Mouse (Mus musculus) cortical plate, adult 2 months (tissue): ENCODE results near the gene Papola. TPM values are rescaled to one million over a fixed set of nuclear protein-coding genes. Genes with fewer than 3 reads are reported as not detected.
A peak's percentile ranks its signal among the peaks of the same experiment; 100 is the strongest.
"Not testable (repeated sequence)": the region's sequence is repeated elsewhere in the genome, so short reads cannot be mapped to it uniquely, and the experiment has no call there.

ENCODE experiments used
- H3K27ac ChIP-seq: fragments of 200-500 bp; 2 replicates; pipeline ENCODE4 v1.5.1; 2012; ENCODE audit warnings: low read length, control low read depth, inconsistent platforms; ENCODE audit not compliant: insufficient read depth
- H3K4me1 ChIP-seq: fragments of 200-500 bp; 2 replicates; pipeline ENCODE4 v1.6.1; 2011; ENCODE audit warnings: low read length; ENCODE audit not compliant: control insufficient read depth, insufficient read depth
- H3K4me3 ChIP-seq: fragments of 200-500 bp; 2 replicates; pipeline ENCODE4 v1.5.1; 2011; ENCODE audit warnings: mild to moderate bottlenecking, low read length, control low read depth; ENCODE audit not compliant: insufficient read depth
- CTCF ChIP-seq: fragments of 200-500 bp; IDR thresholded peaks from 2 replicates; pipeline ENCODE4 v1.5.1; 2011; ENCODE audit warnings: mild to moderate bottlenecking, control low read depth, low read length; ENCODE audit not compliant: insufficient read depth; ENCODE audit errors: extremely low read depth
- POLR2A ChIP-seq: fragments of 200-500 bp; IDR thresholded peaks from 2 replicates; pipeline ENCODE4 v1.6.1; 2011; ENCODE audit warnings: mild to moderate bottlenecking, low read length, control low read depth; ENCODE audit not compliant: insufficient read depth; ENCODE audit errors: extremely low read depth
- polyA plus RNA-seq: library from polyadenylated mRNA; depleted of rRNA; stranded (reverse); fragments of >200 nt; gene quantifications from 2 replicates; pipeline ENCODE4 v1.2.3, GENCODE M21; 2012

The Papola gene
- polyA plus RNA-seq, 1 experiment: 105 TPM

GRCm38 (mm10) chr12:105825266-105825665, 40.8 kb downstream of the Papola start:
- no peak overlapping the region for H3K4me3 ChIP-seq
- TF ChIP-seq CTCF (no peak), POLR2A (no peak)
- H3K4me1 ChIP-seq: peaks cover 3% of the 10 kb centered on the region; the same call in 1 of the 2 replicates
- H3K27ac ChIP-seq: no peak overlapping the region

GRCm38 (mm10) chr12:105832541-105832940, 48.0 kb downstream of the Papola start:
- no peak for TF ChIP-seq POLR2A
- no peak for TF ChIP-seq CTCF
- Histone ChIP-seq H3K27ac (peak overlapping the region; percentile 3; the same call in 1 of the 2 replicates), H3K4me3 (no peak overlapping the region), H3K4me1 (peaks cover 9% of the 10 kb centered on the region)

- no peak for TF ChIP-seq POLR2A
- no peak for TF ChIP-seq CTCF
- peaks cover 9% of the 10 kb centered on the region for H3K4me1 ChIP-seq
- H3K4me3 ChIP-seq: no peak overlapping the region
- H3K27ac ChIP-seq: peak overlapping the region; percentile 50; the same call in 1 of the 2 replicates
Measured at GRCm38 (mm10) chr12:105834926-105835325, 50.4 kb downstream of the Papola start.

GRCm38 (mm10) chr12:105835571-105835970, 51.1 kb downstream of the Papola start:
- no peak overlapping the region for H3K4me3 ChIP-seq
- TF ChIP-seq CTCF (no peak), POLR2A (no peak)
- H3K4me1 ChIP-seq: peaks cover 9% of the 10 kb centered on the region
- no peak overlapping the region for H3K27ac ChIP-seq

- TF ChIP-seq CTCF: peak; percentile 64
- TF ChIP-seq POLR2A: no peak
- Histone ChIP-seq H3K4me3 (no peak overlapping the region), H3K4me1 (peaks cover 9% of the 10 kb centered on the region), H3K27ac (no peak overlapping the region)
Measured at GRCm38 (mm10) chr12:105836196-105836595, 51.7 kb downstream of the Papola start.

- no peak overlapping the region for H3K4me3 ChIP-seq
- TF ChIP-seq POLR2A (no peak), CTCF (no peak; the same call in 1 of the 2 replicates)
- H3K27ac ChIP-seq: no peak overlapping the region
- H3K4me1 ChIP-seq: no peaks in the 10 kb centered on the region
Measured at GRCm38 (mm10) chr12:105839096-105839495, 54.6 kb downstream of the Papola start.

GRCm38 (mm10) chr12:105840545-105840944, 56.1 kb downstream of the Papola start:
- H3K4me1 ChIP-seq, H3K4me3 ChIP-seq, H3K27ac ChIP-seq: not testable (repeated sequence)

GRCm38 (mm10) chr12:105843243-105844005, 58.9 kb downstream of the Papola start:
- no peak overlapping the region for H3K4me3 ChIP-seq
- TF ChIP-seq POLR2A: no peak
- no peak for TF ChIP-seq CTCF
- H3K27ac ChIP-seq: no peak overlapping the region
- H3K4me1 ChIP-seq: peaks cover 3% of the 10 kb centered on the region; the same call in 1 of the 2 replicates

- TF ChIP-seq CTCF (no peak), POLR2A (no peak)
- Histone ChIP-seq H3K4me1 (peaks cover 3% of the 10 kb centered on the region), H3K4me3 (no peak overlapping the region), H3K27ac (no peak overlapping the region)
Measured at GRCm38 (mm10) chr12:105844406-105844805, 59.9 kb downstream of the Papola start.

- H3K4me3 ChIP-seq: no peak overlapping the region
- no peak overlapping the region for H3K27ac ChIP-seq
- TF ChIP-seq CTCF: no peak
- TF ChIP-seq POLR2A: no peak
- peaks cover 3% of the 10 kb centered on the region for H3K4me1 ChIP-seq
Measured at GRCm38 (mm10) chr12:105849102-105849501, 64.6 kb downstream of the Papola start.
